Mouse (Mus musculus): ENCODE data around the gene Gfpt2. TPM values are rescaled to one million over a fixed set of nuclear protein-coding genes. Genes with fewer than 3 reads are reported as not detected.
A peak's percentile ranks its signal among the peaks of the same experiment; 100 is the strongest.

Gene Gfpt2
- total RNA-seq, 1 experiment from 2014 or later = 2.5 TPM

DNA sequence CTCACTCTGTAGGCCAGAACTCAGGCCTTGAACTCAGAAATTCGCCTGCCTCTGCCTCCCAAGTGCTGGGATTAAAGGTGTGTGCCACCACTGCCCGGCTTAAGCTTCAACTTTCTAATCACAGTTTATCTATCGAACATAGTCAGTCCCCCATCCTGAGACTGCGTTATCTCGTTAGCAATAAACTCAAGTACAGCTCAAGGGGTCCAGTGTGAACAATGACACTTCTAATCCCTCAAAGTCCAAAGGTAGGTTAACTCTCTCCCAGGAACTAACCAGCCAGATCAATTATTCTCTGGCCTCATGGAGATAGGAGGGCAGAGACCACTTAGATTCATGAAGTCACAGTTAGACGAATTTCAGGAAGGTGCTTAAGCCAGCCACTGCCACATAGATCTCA lies 40.3 kb downstream of the Gfpt2 start:
- ATAC-seq (replicated peaks; ENCODE audit: low read depth, poor library complexity, severe bottlenecking) = no peak

DNA sequence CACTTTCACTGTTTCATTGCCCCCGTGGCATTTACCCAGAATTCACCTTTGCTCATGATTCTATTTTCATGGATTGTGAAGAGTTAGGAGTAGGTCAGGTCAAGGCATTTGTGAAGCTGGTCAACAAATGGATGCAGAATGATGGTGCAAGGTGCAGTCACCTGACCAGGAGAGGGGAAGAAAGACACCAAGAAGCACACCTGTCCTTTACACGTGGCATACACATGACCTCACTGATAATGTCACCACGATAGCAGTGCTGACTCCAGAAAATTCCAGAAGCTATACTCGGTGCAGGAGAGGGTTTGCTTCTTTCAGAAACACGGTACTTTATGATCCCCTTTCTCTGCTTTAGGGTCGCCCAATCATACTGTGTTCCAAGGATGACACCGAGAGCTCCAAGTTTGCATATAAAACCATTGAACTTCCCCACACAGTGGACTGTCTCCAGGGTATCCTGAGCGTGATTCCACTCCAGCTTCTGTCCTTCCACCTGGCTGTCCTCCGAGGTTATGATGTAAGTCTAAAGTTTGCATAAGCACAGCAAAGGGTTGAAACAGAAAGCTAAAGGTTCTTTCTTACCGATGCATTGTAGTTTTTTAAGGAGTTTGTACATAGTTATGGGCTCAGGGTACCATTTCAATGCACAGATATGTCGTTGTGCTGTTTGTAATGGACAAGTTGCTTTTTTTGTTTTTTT lies 41.4 kb downstream of the Gfpt2 start:
- ATAC-seq (replicated peaks; ENCODE audit: low read depth, poor library complexity, severe bottlenecking) = no peak

- peak; percentile 45 for ATAC-seq (replicated peaks; ENCODE audit: low read depth, poor library complexity, severe bottlenecking)
These were observed 43.9 kb downstream of the Gfpt2 start for GRCm38 (mm10) chr11:49837717-49838407.

- ATAC-seq (replicated peaks; ENCODE audit: low read depth, poor library complexity, severe bottlenecking) = no peak
These were observed 46.7 kb downstream of the Gfpt2 start for GRCm38 (mm10) chr11:49840666-49841065.

GRCm38 (mm10) chr11:49841886-49842285 lies 47.9 kb downstream of the Gfpt2 start:
- no peak for ATAC-seq (replicated peaks; ENCODE audit: low read depth, poor library complexity, severe bottlenecking)

GRCm38 (mm10) chr11:49842718-49843117 lies 48.7 kb downstream of the Gfpt2 start:
- ATAC-seq (replicated peaks; ENCODE audit: low read depth, poor library complexity, severe bottlenecking) = no peak

GRCm38 (mm10) chr11:49844311-49844710 lies 50.3 kb downstream of the Gfpt2 start:
- ATAC-seq (replicated peaks; ENCODE audit: low read depth, poor library complexity, severe bottlenecking) = no peak

DNA sequence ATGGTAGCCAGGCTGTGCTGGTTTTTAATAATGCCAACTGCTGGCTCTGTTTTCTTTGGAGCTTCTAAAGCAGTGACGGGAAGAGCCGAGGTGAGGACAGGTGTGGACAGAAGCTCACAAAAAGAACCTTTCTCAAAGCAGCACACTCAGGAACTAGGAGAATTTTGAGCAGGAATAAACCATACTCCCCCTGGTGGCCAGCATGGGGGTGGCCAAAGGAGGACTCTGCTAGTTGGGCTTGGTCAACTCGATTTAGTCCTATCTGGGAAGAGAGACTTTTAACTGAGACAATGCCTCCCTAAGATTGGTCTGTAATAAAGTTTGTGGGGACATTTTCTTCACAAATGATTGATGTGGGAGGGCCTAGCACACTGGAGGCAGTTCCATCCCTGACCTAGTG lies 51.0 kb downstream of the Gfpt2 start:
- peak; percentile 33 for ATAC-seq (replicated peaks; ENCODE audit: low read depth, poor library complexity, severe bottlenecking)

- no peak for ATAC-seq (replicated peaks; ENCODE audit: low read depth, poor library complexity, severe bottlenecking)
These were observed 52.0 kb downstream of the Gfpt2 start for GRCm38 (mm10) chr11:49845958-49846357.

GRCm38 (mm10) chr11:49846401-49847070 lies 52.6 kb downstream of the Gfpt2 start, which contains the start of gene Mapk9:
Gene Mapk9 (plus strand): TSS chr11:49846751.
- ATAC-seq (replicated peaks; ENCODE audit: low read depth, poor library complexity, severe bottlenecking) = peak; percentile 86

GRCm38 (mm10) chr11:49847071-49847810 lies 53.3 kb downstream of the Gfpt2 start:
- ATAC-seq (replicated peaks; ENCODE audit: low read depth, poor library complexity, severe bottlenecking) = no peak

- ATAC-seq (replicated peaks; ENCODE audit: low read depth, poor library complexity, severe bottlenecking) = no peak
These were observed 53.8 kb downstream of the Gfpt2 start for GRCm38 (mm10) chr11:49847811-49848078.

GRCm38 (mm10) chr11:49848080-49848815 lies 54.3 kb downstream of the Gfpt2 start:
- peak; percentile 26; the same call in 1 of the 2 replicates for ATAC-seq (replicated peaks; ENCODE audit: low read depth, poor library complexity, severe bottlenecking)

DNA sequence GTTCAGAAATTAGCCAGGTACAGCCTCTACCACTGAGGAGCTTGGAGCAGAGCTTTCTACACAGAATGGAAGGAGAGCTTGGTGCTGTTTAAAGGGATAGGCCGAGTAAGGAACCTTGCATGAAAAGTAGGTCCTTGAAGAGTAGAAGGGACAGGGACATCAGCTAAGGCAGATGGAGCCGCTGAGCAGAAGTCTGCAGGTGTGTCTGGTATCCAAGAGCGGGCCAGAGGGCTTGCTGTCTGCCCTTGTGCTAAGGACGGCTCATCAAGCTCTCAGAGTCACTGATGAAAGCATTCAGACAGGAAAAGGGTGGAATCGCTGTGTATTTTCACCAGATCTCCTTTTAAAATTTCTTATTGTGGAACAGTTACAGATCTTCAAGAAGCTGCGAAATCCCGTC lies 56.4 kb downstream of the Gfpt2 start:
- ATAC-seq (replicated peaks; ENCODE audit: low read depth, poor library complexity, severe bottlenecking) = no peak

DNA sequence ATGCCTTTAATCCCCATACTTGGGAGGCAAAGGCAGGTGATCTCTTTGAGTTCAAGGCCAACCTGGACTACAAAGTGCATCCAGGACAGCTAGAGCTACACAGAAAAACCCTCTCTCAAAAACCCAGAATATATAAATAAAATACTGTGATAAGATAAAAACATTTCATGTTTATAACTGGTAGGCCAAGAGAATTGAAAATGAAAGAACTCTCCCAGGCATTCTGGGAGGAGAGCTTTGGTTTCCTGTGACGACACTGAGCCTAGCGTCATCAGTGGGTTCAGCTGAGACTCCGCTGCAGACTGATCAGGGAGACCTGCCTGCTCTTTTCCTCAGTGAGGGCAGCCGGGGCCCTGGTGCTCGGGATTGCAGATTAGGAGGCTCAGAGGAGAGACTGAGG lies 61.2 kb downstream of the Gfpt2 start:
- ATAC-seq (replicated peaks; ENCODE audit: low read depth, poor library complexity, severe bottlenecking) = 0 out of 2 replicates have a peak, but pooled peaks have one; percentile 18

DNA sequence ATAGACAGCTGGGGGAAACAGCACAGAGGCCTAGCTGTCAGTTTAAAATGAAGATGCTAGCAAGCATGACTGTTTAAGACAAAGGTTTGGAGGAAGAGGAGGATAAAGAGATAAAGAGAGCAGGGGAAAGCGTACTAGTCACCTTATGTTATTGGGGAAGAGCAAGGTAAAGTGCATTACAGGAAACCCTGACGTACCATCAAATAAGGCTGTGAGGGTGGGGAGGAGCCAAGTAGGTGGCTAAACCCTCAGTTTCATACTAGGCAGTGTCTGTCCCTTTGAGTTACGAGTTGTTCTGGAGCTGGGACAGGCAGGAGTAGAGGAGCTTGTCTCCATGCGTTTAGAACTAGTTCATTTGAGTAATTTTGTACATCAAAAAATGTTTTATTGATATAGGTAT lies 67.2 kb downstream of the Gfpt2 start:
- ATAC-seq (replicated peaks; ENCODE audit: low read depth, poor library complexity, severe bottlenecking) = no peak

DNA sequence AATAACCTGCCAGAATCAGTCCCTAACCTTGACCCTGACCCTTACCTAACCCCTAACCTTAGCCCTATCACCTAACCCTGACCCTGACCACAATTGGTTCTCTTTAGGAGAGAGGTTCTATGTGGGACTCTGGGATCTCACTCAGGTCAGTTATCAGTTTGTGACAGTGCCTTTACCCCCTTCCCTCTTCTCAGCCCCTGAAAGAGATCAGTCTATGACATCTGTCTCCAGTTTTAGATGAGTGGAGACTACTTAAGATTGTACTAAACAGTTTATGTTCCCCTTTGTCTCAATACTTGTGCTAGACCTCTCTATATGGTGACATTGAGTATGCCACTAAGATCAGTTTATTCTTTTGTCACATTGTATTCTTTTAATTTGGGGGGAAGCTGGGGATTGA lies 69.9 kb downstream of the Gfpt2 start:
- 0 out of 2 replicates have a peak, but pooled peaks have one; percentile 15 for ATAC-seq (replicated peaks; ENCODE audit: low read depth, poor library complexity, severe bottlenecking)

GRCm38 (mm10) chr11:49867320-49867719 lies 73.3 kb downstream of the Gfpt2 start:
- no peak for ATAC-seq (replicated peaks; ENCODE audit: low read depth, poor library complexity, severe bottlenecking)

DNA sequence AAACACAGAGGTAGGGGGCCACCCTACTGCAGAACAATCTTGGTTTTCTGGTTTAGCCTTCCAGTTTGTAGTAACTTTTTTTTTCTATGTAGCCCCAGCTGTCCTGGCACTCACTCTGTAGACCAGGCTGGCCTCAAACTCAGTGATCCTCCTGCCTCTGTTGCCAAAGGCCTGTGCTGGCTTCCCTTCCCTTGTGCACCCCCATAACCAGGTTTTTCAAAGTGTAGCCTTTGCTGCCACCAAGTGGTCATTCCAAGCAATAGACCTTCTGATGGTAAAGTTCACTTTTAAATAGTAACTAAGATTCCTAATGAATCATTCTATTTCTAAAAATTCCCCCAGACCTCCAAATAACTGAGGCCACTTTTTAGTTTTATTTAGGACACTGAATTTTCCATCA lies 75.8 kb downstream of the Gfpt2 start:
- peak; percentile 67 for ATAC-seq (replicated peaks; ENCODE audit: low read depth, poor library complexity, severe bottlenecking)

- ATAC-seq (replicated peaks; ENCODE audit: low read depth, poor library complexity, severe bottlenecking) = peak; percentile 78
These were observed 77.9 kb downstream of the Gfpt2 start for GRCm38 (mm10) chr11:49871914-49872313.
